Mouse (Mus musculus): ENCODE measurements around the gene Mov10l1. TPM values are rescaled to one million over a fixed set of nuclear protein-coding genes. Genes with fewer than 3 reads are reported as not detected.

Gene Mov10l1
- total RNA-seq, 2 experiments from 2014 or later = not detected

DNA sequence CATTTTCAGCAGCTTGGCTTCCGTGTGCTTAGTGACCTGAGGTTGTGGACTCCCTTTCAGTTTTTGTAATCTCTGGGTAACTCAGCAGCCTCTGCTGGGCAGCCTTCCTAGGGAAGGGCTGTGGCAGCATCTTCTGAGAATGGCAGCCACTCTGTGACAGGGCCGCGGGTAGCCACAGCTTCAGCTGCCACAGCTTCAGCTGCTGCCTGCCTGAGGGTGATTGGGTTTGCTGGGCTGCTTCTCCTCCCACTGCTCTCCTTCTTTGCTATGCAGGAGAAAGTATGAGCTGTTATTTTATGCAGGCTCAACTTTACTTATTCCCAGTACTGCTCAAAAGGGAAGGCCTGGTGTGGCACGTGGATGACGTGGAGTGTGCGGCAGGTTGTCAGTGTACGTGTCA, 24.3 kb downstream of the Mov10l1 start:
- ATAC-seq (replicated peaks; ENCODE audit: poor library complexity, severe bottlenecking) = no peak

- ATAC-seq (replicated peaks; ENCODE audit: poor library complexity, severe bottlenecking) = no peak
Observed at GRCm38 (mm10) chr15:89007781-89008180, 25.1 kb downstream of the Mov10l1 start.

- ATAC-seq (replicated peaks; ENCODE audit: poor library complexity, severe bottlenecking) = no peak
Observed at GRCm38 (mm10) chr15:89016722-89017121, 34.0 kb downstream of the Mov10l1 start.

GRCm38 (mm10) chr15:89020085-89020484, 37.4 kb downstream of the Mov10l1 start:
- ATAC-seq (replicated peaks; ENCODE audit: poor library complexity, severe bottlenecking) = no peak

DNA sequence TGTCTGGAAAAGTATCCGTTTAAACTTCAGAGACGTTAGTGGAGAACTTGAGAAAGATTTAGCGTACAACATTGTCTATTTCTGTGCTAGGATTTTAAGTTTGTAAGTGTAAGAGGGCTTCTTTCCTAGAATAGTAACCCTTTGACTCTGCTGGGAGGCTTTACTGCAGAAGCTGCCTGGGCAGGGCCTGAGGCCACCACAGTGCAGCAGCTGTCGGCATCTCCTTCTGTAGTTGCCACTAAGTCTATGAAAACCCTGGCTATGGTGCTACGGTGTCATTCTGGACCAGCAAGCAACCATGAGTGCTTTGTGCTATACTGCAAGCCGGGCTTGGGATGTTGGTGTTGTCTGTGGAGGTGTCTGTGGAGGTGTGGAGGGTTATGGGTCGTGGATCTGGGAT, 37.8 kb downstream of the Mov10l1 start:
- no peak for ATAC-seq (replicated peaks; ENCODE audit: poor library complexity, severe bottlenecking)

DNA sequence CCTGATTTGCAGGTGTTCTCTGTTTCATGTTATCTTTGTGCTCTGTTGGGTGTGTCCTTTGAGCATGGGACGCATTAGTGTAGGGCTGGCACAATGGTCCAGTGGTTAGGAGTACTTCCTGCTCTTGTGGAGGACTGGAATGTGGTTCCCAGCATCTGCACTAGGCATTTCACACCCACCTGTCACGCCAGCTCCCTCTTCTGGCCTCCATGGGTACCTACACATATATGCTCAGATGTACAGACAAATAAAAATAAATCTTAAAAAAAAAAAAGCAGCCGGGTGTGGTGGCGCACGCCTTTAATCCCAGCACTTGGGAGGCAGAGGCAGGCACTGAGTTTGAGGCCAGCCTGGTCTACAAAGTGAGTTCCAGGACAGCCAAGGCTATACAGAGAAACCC, 61.7 kb downstream of the Mov10l1 start:
- no peak for ATAC-seq (replicated peaks; ENCODE audit: poor library complexity, severe bottlenecking)

GRCm38 (mm10) chr15:89046356-89046755, 63.6 kb downstream of the Mov10l1 start:
- ATAC-seq (replicated peaks; ENCODE audit: poor library complexity, severe bottlenecking) = no peak

GRCm38 (mm10) chr15:89054666-89055065, 72.0 kb downstream of the Mov10l1 start:
- no peak for ATAC-seq (replicated peaks; ENCODE audit: poor library complexity, severe bottlenecking)

- ATAC-seq (replicated peaks; ENCODE audit: poor library complexity, severe bottlenecking) = no peak
Observed at GRCm38 (mm10) chr15:89058736-89059135, 76.0 kb downstream of the Mov10l1 start.

DNA sequence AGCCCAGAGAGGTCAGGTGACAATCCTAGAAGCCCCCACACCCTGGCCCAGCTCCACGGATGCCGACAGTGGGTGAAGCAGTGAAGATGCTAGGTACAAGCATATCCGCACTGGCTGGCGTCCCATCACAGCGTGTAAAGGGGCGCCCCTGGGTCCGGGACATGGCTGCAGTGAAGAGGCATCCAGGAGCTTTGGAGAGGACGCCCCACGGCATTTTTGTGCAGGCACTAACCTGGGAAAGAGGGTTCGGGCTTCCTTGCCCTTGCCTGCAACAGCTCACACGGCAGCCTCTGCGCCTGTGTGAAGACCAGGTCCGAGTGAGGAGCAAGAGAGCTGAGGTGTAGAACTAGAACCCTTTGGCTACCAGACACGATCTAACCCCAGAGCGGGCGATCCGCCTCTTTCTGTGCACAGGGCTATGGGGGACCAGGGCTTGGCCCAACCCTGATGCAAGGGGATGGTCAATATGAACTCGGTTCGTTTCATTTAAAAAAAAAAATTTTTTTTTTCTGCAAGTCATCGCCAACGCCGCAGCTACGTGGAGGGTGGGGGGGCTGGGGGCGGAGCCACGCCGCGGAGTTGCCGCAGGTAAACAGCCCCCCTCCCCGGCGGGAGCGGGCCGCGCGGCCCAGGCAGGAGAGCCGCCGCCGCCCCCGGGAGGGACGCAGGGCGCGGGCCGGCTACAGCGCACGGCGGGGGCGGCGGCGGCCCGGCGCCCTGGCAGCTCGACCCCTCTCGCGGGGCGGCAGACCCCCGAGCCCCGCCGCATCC, 76.6 kb downstream of the Mov10l1 start, which contains the start of gene Panx2:
Gene Panx2 (plus strand): TSS at position 574 of the 771 bp plus-strand sequence.
- ATAC-seq (replicated peaks; ENCODE audit: poor library complexity, severe bottlenecking) = peak; percentile 49

DNA sequence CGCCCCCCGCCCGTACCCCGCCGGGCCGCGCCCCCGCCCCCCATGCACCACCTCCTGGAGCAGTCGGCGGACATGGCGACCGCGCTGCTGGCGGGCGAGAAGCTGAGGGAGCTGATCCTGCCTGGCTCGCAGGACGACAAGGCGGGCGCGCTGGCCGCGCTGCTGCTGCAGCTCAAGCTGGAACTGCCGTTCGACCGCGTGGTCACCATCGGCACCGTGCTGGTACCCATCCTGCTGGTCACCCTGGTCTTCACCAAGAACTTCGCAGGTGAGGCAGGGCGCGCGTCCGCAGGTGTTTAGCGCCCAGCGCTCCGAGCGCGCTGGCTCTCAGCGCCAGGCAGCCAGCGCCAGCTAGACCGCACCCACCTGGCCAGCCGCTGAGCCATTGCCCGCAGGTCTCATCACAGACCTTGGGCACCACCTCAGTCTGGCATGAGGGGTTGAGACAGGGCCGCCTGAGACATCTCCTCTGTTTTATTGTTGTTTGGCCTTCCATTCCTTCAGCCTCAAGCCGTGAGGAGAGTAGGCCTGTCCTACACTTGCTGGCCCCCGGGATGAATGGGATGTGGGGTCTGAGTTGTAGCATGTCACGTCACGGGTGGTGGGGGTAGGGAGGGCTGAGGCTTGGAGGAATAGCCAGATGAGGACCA, 77.4 kb downstream of the Mov10l1 start:
- 0 out of 2 replicates have a peak, but pooled peaks have one; percentile 29 for ATAC-seq (replicated peaks; ENCODE audit: poor library complexity, severe bottlenecking)

DNA sequence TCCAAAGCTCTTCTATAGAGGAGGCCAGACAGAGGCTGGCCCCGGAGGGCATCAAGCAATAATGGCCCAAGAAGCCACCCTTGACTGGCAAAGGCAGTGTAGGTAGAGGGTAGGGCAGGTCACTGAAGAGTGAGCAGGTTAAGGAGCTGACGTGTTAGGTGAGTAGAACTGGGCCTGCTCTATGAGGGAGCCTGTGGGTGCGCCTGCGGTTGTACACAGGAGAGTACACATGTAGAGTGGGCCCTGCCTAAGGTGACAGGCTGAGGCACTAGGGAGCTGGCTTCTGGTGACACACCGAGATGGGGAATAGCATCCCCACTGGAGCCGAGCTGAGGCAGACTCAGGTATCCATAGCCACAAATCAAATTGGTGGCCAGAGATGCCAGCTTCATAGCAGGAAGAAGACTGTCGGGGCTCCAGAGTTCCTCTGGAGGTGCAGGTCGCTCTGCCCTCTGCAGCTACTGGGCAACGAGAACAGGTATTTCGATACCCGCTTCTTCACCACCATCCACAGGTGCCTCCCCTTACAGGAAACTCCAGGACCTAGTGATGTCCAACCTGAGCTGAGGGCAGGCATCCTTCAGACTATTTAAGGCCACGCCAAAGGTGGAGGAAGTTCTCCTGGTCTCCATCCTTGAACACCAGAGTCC, 78.2 kb downstream of the Mov10l1 start:
- no peak for ATAC-seq (replicated peaks; ENCODE audit: poor library complexity, severe bottlenecking)

DNA sequence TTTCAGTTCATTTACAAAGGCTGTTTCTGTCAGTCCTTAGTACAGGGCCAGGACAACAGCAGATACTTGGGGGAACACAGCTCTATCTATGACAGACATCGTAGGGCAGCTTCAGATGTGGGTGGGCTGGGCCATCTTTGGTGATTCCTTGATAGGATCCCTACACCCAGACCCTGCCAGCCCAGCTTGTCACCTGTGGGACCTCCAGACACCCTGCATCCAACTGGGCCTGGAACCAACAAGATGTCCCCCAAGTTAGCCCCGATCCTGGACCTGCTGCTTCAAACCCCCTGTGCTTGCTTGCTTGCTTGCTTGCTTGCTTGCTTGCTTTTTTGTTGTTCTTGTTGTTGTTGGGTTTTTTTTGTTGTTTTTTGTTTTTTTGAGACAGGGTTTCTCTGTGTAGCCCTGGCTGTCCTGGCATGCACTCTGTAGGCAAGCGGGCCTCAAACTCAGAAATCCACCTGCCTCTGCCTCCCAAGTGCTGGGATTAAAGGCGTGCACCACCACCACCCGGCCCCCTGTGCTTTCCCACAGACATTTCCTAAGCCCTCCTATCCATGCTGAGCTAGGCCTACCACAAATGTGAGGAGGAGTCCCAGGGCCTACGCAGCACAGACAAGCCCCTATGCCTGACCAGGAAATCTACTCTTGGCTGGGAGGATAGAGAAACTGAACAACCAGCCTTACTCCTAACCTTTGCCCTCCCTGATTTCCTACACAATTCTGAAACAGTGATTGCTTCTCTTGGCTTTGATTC, 79.2 kb downstream of the Mov10l1 start:
- no peak for ATAC-seq (replicated peaks; ENCODE audit: poor library complexity, severe bottlenecking)

DNA sequence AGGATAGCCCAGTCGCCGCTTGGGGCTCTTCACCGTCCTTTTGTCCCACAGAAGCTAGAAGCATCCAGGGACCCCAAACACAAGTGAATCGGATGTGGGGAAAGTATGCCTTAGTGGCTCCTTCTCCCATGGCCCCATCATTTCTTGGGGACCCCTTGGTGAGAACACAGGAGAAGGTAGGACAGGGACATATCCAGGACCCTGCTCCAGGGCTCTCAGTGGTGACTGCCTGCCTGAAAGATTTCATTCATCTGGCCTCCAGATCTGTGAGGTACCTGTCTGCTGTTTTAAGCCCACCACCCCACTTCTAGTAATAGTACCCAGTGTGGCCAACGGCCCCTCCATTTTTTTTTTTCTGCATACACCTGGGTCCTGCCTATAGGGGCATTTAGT, 79.8 kb downstream of the Mov10l1 start:
- no peak for ATAC-seq (replicated peaks; ENCODE audit: poor library complexity, severe bottlenecking)

- ATAC-seq (replicated peaks; ENCODE audit: poor library complexity, severe bottlenecking) = no peak
Observed at GRCm38 (mm10) chr15:89063001-89063400, 80.3 kb downstream of the Mov10l1 start.

GRCm38 (mm10) chr15:89063536-89063935, 80.8 kb downstream of the Mov10l1 start:
- ATAC-seq (replicated peaks; ENCODE audit: poor library complexity, severe bottlenecking) = no peak

- ATAC-seq (replicated peaks; ENCODE audit: poor library complexity, severe bottlenecking) = no peak
Observed at GRCm38 (mm10) chr15:89064891-89065290, 82.2 kb downstream of the Mov10l1 start.

DNA sequence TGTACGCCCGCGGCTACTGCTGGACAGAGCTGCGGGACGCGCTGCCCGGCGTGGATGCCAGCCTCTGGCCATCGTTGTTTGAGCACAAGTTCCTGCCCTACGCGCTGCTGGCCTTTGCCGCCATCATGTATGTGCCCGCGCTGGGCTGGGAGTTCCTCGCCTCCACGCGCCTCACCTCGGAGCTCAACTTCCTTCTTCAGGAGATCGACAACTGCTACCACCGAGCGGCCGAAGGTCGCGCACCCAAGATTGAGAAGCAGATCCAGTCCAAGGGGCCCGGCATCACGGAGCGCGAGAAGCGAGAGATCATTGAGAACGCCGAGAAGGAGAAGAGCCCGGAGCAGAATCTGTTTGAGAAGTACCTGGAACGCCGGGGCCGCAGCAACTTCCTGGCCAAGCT, 84.9 kb downstream of the Mov10l1 start:
- peak; percentile 63 for ATAC-seq (replicated peaks; ENCODE audit: poor library complexity, severe bottlenecking)

DNA sequence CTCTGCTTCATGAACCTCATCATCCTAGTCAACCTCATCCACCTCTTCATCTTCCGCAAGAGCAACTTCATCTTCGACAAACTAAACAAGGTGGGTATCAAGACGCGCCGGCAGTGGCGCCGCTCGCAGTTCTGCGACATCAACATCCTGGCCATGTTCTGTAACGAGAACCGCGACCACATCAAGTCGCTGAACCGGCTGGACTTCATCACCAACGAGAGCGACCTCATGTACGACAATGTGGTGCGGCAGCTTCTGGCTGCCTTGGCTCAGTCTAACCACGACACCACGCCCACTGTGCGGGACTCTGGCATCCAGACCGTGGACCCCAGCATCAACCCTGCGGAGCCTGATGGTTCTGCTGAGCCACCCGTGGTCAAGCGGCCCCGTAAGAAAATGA, 85.5 kb downstream of the Mov10l1 start:
- ATAC-seq (replicated peaks; ENCODE audit: poor library complexity, severe bottlenecking) = no peak

- ATAC-seq (replicated peaks; ENCODE audit: poor library complexity, severe bottlenecking) = no peak
Observed at GRCm38 (mm10) chr15:89069336-89069840, 86.7 kb downstream of the Mov10l1 start.

Data from granulocyte monocyte progenitor cell, adult 5-6 weeks (primary cell).